Mouse (Mus musculus) adrenal gland, postnatal 25 days (tissue): ENCODE results near the gene Ednra. TPM values are rescaled to one million over a fixed set of nuclear protein-coding genes. Genes with fewer than 3 reads are reported as not detected.
"Not testable (repeated sequence)": the region's sequence is repeated elsewhere in the genome, so short reads cannot be mapped to it uniquely, and the experiment has no call there.

Experiments used
- DNase-seq: peaks from one replicate; pipeline ENCODE4 v3.0.0; 2021; ENCODE audit warnings: mixed read lengths
- total RNA-seq: library from RNA; stranded (reverse); gene quantifications from 2 replicates; pipeline ENCODE4 v1.2.3, GENCODE M21; 2021

Gene Ednra
- total RNA-seq, 1 experiment from 2014 or later = 24.3 TPM

DNA sequence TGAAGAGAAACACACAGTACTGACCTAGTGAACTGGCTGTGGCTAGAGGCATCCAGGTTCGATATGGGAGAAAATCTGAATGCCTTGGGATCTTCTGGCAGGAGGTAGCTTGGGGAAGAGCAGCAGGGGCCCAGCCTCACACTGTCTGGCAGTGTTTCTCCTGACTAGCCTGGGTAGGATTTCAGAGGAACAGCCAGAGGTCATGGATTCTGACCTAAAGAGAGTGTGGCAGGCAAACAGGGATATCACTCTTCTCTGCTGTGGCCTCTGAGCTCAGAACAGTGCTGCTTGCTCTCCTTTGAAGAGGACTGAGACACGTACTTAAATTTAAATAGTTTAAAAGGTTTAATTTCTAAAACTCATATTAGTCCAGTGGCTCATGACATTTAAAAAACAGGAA, 7.2 kb downstream of the Ednra start:
- DNase-seq = no peak

DNA sequence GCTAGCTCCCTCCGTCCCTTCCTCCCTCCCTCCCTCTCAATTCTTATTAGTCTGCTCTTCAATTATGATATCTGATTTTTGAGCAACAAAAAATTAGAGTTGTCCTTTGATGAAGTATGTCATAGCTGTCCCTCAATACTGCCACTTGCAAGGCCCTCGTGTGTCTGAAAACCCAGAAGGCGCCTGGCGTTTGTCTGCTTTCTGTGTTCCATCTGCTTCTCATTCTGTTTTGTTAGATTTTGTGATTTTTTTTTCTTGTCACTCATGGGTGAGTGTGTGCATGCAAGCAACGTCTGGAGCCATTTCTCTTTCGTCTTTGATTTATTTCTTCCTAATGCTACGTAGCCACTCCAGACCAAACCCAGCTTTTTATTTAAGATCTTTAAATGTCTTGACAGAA, 9.8 kb downstream of the Ednra start:
- DNase-seq = no peak

DNA sequence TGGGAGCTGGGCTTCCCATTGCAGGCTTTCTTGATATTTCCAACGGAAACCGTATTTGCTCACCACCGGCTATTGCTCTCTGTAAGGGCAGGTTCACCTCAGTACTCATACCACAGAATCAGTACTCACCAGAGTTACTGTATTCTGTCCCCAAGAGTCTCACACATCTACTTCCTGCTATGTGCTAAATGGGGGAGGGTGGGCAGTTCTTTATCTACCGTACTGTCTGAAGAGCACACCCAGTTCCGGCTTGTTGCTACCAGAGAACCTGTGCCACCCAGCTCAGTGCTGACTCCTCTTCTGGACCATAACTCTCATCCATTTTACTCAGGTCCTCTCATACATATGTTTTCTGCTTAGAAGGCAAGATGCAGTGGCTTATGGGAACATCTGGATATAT, 10.6 kb downstream of the Ednra start:
- DNase-seq = no peak

DNA sequence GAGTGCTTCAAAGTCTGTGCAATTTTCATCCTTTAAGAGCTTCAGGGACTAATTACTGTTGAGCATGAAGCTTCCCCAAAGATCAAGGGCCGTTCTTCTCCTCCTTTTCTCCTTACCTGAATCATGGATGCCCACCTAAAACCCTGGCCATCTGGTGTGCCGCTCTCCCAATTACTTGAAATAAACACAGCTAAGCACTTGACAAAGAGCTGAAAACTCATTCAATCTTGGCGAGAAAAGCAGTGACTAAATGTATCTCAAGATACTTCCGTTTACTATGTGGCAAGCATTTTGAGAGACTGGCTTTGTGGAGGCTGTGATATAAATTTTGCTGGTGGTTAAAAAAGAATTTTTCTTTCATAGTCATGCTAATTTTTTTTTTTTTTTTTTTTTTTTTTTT, 19.5 kb downstream of the Ednra start:
- no peak for DNase-seq

DNA sequence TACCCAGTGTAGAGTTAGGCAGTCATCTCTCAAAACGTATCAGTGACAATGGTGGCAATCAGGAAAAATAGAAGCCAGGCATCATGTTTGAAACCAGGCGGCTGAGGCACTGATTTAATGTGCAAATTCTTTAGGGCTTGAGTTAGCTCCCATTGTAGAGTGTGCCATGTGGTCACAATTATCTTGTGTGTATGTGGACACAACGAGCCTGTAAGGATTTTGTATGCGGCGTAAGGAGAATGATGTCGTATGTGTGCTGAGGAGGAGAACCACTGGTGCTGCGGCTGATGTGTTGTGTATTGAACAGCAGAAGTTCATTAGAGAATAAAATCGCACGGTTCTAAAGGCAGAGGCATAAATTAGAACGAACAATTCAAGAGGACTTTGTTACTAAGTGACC, 26.2 kb downstream of the Ednra start:
- no peak for DNase-seq

DNA sequence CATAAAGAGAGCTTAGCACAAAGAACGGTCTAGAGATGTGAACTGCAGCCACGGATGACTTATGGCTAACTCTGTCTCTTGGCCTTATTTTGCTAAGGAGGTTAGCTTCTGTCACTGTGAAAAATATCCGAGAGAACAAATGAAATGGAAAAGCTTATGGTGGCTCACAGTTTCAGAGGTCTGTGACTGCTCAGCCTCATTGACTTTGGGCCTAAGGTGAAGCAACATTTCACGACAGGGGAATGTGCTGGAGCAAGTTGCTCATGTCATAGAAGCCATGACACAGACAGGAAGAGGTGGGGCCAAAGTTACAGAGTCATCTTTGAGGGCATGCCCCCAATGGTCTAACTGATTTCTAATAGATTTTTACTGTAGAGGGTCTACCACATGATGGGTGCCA, 28.1 kb downstream of the Ednra start:
- DNase-seq = no peak

DNA sequence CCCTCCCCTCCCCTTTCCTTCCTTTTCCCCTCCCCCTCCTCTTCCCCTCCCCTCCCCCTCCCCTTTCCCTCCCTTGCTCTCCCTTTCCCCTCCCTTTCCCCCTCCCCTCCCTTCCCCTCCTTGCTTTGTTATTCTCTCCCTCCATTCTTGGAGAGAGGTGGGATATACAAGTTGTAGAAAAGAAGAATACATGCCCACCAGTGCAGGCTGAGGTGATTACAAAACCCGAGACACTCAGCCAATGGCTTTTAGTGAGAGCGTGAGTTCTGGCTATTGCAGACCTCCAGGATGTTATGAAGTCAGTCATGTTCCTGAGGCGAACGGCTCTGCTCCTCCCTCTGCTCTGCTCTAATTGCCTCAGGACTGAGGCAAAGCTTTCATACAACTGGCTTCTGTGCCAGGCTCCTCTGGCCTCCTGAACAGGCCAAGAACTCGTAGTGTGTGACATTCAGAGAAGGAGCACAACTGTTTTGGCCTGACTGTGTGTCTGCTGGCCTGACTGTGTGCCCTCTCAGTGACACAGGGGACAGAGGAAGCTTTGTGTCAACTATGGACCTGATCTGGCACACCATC, 28.7 kb downstream of the Ednra start:
- no peak for DNase-seq

DNA sequence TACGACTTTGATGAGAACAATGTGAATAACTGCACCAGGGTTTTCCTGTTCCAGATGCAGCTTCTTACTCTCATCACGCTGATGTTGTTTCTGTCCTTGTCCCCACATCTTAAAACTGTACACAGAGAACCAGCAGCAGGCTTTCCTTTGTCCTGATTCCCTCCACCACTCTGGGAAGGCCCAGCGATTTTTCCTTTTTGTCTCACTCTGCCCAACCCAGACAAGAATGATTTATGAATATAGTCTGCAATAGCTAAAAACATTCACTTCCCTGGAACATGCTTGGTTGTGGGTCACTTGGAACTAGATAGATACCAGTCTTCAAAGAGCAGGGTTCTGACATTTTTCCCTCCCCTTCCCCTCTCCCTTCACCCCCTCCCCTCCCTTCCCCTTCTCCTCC, 29.2 kb downstream of the Ednra start:
- no peak for DNase-seq

DNA sequence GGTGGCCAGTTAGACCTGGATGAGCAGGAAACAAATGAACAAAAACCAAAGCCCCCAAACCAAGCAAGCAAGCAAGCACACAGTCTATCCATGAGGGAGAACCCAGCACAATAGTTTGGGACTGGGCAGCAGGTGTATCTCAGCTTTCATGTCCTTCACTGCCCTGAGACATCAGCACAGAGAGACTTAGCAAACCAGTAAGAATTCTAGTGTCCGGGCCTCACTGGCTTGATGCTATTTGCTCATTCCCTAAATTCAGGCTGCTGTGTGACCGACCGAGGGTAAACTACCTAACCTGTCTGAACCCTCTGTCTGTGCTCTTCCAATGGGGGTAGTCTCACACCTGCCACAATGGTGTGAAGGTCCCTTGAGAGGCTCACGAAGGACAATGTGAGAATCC, 29.7 kb downstream of the Ednra start:
- DNase-seq = no peak

DNA sequence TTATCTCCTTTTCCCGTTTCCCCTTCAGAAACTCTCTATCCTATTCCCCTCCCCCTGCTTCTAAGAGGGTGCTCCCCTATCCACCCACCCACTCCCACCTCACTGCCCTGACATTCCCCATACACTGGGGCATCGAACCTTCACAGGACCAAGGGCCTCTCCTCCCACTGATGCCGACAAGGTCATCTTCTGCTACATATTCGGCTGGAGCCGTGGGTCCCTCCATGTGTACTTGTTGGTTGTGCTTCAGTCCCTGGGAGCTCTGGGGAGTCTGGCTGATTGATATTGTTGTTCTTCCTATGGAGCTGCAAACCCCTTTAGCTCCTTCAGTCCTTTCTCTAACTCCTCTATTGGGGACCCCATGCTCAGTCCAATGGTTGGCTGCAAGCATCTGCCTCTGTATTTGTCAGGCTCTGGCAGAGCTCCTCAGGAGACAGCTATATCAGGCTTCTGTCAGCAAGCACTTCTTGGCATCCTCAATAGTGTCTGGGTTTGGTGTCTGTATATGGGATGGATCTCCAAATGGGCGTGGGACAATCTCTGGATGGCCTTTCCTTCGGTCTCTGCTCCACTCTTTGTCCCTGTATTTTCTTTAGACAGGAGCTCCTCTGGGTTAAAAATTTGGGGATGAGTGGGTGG, 34.7 kb downstream of the Ednra start:
- DNase-seq = not testable (repeated sequence)

DNA sequence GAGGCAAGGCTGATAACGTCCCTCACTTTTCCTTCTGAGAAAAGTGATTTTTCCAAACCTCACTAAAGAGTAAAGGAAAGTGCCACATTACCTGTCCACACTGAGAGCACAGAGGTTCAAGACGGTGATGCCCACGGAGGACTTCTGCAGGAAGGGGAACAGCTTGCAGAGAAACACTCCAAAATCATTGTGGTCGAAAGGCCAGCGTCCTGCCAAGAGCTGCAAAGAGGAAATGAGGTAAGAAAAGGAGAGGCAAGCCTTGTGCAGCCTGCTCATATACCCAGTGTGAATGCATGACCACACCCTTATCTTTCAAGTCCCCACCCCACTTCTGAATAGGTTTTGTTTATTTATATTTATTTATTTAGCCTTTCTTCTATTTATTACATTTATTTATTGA, 35.3 kb downstream of the Ednra start:
- no peak for DNase-seq

DNA sequence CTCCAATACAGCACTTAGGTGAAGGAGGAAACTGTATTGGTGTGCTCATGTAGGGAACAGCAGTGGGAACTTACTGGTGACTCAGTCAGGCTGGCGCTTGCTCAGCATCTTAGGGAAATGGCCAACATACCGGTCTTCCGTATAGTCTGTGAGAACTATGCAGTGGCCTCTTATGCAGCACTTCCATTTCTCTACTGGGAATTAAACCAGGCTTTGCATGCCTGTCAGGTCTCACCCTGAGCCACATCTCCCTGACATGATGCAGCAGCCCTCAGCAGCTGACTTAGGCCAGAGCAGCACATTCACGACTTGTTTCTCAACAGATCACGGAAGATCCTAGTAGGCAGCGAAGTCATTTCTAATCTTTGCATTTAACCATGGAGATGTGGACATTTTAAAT, 39.9 kb downstream of the Ednra start:
- DNase-seq = no peak

DNA sequence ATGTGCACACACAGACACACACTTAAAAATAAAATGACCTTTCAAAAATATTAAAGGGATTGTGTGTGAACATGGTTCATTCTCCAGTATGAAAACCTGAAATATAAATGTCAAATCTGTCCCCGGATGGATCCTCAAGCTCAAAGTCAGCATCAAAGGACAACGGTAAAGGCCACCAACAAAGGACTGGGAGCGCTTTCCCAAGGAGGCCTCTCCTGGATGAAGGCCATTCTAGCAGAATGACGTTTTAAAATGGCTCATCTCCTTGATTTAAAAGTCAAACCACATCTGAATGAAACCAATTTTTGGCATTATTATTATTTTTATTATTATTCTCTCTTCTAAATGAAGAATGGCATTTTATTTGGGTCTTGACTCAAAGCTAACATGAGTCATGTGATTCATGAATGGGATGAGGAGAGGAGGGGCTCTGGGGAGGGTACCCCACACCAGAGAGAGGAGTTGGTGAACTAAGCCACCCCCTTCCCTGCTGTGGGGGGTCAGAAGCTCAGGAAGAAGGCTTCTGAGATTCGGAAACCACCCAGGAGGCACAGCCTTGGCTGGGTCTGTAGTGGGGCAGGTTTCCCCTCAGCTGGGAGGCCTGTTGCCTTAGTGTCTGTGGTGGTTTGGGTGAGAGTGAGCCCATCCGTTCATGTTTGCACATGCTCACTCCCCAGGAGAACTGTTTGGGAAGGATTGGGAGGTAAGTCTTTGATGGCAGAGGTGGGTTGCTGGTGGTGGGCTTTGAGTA, 40.7 kb downstream of the Ednra start:
- no peak for DNase-seq

DNA sequence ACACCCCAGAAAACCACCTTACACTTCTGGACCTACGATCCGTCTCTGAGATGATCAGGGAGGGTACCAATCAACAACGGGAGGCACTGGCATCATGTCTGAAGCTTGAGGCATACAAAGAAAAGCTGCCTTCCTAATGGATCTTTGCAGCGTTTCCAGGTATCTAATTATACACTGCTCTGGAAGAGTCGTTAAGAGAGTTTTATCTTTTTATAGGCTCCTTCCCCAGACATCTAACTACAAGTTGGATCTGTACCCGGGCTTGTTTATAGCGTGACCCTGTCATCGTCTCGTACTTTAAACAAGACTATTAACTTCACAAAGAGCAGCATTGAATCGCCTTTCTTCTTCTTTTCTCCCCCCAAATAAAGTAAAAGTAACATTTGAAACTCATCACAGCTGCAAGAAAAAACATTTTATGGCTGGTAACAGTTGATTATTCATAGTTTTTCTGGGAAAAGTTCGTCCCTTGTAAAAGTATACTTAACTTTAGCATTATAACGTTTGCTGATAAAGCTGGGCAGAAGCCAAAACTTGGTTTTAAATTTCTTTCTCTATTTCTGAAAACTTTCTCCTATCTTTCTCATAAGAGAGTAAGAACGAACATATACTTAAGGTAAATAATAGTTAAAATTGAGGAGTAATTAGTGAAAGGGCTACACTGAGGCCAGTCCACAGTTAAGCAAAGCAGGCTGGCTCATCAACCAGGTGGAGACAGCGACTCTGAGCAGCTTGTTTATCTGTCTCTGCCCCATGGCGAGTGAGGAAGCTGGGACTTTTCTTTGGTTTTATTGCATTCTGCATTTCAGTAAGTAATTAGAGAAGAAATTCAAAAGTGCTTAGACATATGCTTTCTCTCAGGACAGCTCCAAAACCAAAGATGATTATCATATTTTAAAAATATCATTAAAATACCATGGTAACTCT, 42.0 kb downstream of the Ednra start:
- no peak for DNase-seq

DNA sequence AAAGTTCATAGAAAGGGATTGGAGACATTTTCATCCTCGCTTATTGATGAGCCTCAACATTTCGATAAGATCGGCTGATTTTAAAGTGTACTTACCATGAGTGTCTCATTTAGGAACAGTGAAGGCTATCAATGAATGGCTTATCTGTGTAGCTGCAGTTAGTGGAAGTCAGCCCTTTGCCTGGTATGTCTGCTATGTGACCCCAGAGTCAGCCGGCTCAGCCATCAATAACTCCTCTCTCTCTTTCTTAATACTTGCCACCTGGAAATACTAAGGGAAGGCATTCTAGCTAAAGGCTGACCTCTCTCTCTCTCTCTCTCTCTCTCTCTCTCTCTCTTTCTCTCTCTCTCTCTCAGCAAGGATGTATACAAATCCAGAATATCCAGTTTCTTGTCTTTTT, 52.2 kb downstream of the Ednra start:
- DNase-seq = no peak

DNA sequence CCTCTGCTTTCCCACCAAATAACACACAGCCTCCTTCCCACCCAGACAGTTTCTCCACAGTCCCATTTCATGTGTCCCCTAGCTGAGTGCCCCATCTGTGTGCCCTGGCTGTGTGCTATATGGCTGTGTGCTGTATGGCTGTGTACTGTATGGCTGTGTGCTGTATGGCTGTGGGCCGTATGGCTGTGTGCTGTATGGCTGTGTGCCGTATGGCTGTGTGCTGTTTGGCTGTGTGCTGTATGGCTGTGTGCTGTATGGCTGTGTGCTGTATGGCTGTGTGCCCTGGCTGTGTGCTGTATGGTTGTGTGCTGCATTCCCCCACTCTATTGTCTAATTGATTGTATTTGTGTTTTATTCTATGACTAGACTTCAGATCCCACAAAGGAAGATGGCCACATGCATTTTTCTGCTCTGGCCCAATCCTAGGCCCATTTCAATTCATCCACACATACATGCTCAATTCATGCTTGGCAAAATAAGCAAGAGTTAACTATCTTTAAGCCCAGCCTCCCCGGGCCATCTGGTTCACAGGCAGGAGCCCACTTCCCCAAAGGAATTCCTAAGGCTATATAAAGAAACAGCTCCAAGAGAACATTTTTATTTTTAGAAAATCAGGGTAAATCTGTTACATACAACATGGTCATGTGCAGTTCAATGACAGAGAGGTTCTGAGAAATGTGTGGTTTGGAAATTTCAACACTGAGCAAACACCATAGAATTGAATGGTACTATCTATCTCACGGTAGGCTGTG, 53.5 kb downstream of the Ednra start:
- no peak for DNase-seq

DNA sequence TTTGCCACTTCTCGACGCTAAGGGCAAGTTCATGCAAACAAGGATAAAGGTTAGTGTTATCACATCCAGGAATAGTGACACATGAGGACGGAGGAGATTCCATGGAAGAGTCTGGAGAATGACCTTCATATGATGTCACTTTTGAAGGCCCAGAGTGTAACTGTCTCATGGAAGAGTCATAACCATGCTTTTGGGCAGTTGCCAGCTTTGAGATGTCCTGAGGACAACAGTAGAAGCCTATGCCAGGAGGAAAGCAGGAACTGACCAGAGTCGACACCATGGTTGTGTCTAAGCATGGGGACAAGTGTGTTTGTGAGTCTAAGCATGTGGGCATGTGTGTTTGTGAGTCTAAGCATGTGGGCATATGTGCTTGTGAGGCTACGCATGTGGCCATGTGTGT, 56.3 kb downstream of the Ednra start:
- peak; percentile 55 for DNase-seq

DNA sequence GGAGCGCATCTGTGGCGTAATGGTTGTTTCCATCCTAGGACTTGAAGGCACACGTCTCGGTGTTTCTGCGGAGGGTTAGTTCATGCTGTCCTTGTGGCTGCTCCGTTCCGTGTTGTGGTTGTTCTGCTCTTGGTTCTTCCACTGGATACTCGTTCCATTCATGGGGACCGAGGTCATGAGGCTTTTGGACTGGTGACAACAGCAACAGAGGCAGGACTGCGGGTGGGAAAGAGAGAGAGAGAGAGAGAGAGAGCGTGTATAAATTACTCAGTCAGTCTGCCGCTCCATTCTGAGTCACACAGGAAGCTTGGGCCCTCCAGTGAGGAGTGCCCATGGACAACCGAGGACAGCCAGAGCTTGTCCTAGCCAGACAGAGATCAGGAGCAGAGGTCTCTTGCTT, 59.4 kb downstream of the Ednra start:
- DNase-seq = peak; percentile 37

DNA sequence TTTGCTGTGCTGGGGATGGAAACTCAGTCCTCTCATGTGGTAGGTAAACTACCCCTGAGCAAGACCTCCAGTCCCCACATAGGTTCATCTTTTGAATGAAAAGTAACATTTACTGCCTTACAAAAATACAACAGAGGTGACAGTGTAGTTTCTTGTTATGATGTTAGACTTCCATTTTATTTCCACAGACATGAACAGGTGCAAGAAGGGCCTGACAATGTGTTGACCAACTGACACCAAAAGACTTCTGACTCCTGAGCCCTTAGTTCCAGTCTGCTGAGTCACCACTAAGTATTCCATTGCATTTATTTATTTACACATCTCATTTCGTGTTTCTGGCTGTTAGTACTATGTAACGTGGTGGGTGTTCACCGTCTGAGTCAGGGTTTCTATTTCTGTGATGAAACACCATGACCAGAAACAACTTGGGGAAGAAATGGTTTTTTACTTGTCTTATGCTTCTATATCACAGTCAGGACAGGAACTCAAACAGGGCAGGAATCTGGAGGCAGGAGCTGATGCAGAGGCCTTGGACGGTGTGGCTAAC, 64.7 kb downstream of the Ednra start:
- DNase-seq = no peak

DNA sequence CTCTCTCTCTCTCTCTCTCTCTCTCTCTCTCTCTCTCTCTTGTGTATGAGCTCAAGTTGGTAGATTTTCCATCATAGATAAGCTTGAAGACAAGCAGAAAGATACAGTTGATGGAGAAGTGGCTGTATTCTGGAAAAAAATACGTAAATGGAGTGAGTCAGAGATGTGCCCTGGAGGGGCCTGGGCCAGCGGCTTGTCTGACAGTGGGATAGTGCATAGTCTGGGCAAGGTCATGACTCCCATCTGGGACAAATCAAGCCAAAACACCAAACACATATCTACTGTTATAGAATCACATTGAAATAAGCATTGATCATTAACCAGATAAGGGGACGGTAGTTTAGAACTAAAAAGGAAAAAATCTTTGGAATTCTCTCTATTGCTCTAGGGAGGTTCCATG, 65.9 kb downstream of the Ednra start:
- no peak for DNase-seq

DNA sequence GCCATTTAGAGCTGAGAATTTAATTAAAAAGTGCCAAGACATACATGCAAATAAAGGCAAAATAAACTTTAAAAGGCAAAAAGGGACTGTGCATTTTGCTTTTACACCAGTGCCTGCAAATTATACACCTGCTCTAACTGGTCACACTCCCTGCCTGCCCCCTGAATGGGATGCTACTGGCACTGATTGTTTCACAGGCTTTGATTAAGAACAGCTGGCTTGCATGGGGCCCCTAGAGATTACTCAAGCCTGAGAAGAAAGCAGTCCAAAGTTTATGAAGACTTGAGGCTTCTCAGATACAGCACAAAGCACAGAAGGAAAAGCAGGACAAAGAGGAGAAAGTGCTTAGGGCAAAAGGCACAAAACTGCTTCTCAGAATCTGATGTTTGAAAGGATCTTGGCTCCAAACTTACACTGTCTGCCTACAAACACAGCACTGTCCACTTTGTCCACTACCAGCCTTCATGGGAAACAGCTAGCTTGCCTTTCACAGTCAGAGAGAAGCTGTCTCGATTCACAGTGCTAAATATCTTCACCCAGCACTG, 73.5 kb downstream of the Ednra start:
- DNase-seq = no peak
